Mouse (Mus musculus) heart, postnatal 0 days (tissue): Measurements from ENCODE around the gene Pip5k1b.

ENCODE experiments used
- CTCF ChIP-seq: IDR thresholded peaks from 2 replicates; pipeline ENCODE4 v1.5.1; 2016; ENCODE audit warnings: antibody characterized with exemption, control low read depth, low read depth
- EP300 ChIP-seq: IDR thresholded peaks from 2 replicates; pipeline ENCODE4 v1.6.1; 2016; ENCODE audit warnings: antibody characterized with exemption, low read depth

GRCm38 (mm10) chr19:24403245-24403644 is 152.4 kb downstream of the Pip5k1b start:
- TF ChIP-seq EP300 = no peak
- no peak for TF ChIP-seq CTCF
